Mouse (Mus musculus): ENCODE data around the gene Gm8334. TPM values are rescaled to one million over a fixed set of nuclear protein-coding genes. Genes with fewer than 3 reads are reported as not detected.

Gm8334 gene
- polyA plus RNA-seq (2014; fragmentation: Illumina TruSeq; extraction: RNeasy Lipid Tissue Mini Kit (QIAGEN cat#74804); ENCODE audit: low replicate concordance) = not detected

DNA sequence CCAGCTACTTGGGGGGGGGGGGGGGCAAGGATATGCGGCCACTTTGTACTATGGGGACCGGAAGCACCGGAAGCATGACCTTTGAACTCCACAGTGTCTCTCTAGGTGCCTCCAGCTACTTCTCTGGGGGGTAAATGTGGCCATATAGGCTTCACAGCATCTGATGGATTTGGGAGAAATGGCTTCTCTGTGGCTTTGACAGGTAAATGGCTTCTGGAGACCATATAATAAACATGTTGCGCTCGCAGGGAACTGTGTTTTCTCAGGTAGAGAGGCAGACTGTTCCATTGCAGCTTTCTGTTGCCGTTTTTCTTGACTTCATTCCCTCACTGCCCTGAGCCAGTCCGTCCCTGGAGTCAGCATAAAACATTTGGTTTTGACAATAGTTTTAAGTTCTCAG, at the start of gene Gm8334:
Gene Gm8334, minus strand, starts transcription at position 101 of the 400 bp plus-strand sequence.

DNA sequence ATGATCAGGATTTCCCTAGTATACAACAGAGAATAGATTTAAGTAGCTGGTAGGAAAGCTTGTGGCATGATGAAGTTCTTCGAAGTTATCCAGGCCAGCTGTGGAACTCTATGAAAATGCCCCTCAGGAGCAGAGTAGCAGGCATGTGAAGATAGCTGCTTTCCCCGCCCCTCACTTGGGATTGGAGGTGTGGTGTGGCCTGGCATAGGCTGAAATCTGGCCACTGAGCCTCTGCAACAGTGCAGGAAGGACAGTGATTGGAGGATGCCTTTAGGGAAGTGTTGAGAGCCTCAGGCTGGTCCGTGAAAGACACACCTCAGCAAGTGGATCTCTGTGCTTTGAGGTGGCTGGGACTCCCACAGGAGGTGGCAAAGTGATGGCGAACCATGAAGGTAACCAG, 48.3 kb upstream of the Gm8334 start, which contains the start of gene Gm15127:
Gene Gm15127, plus strand, starts transcription at position 301 of the 400 bp plus-strand sequence.

Other genes with a start within 250 kb of the Gm8334 start
- gene Gm15114, start 126.2 kb downstream of the Gm8334 start, polyA plus RNA-seq (2014; fragmentation: Illumina TruSeq; extraction: RNeasy Lipid Tissue Mini Kit (QIAGEN cat#74804); ENCODE audit: low replicate concordance) = not detected
- not detected for gene Gm15127, start 48.4 kb upstream of the Gm8334 start, polyA plus RNA-seq (2014; fragmentation: Illumina TruSeq; extraction: RNeasy Lipid Tissue Mini Kit (QIAGEN cat#74804); ENCODE audit: low replicate concordance)
- not detected for gene Luzp4, start 242.5 kb upstream of the Gm8334 start, polyA plus RNA-seq (2014; fragmentation: Illumina TruSeq; extraction: RNeasy Lipid Tissue Mini Kit (QIAGEN cat#74804); ENCODE audit: low replicate concordance)